Comparison of ENCODE assay signal across 31 mouse cellular contexts in genomic region chr5:53957348-53957747, GRCm38 (mm10). TPM values are rescaled to one million over a fixed set of nuclear protein-coding genes. Genes with fewer than 3 reads are reported as not detected.
A peak's percentile ranks its signal among the peaks of the same experiment; 100 is the strongest.
DNase-seq lines count a peak whose midpoint lies in the region; ATAC-seq and TF ChIP-seq lines count a peak whose summit lies in the region.
"Had no signal": no experiment of that assay in that cellular context is flagged by ENCODE, and none has a peak within 500 bp of the region (broad histone marks: within the 10 kb centered on the region; RNA-seq: fewer than 3 reads in every experiment).

No protein-coding gene starts in this region.

- 21% methylated on average over 6 of the region's 6 CpGs for WGBS in kidney, embryonic 14.5 days
- 57% methylated on average over 6 of the region's 6 CpGs for WGBS in limb, embryonic 13.5 days
- 58% methylated on average over 6 of the region's 6 CpGs for WGBS in limb, embryonic 10.5 days
- 39% methylated on average over 6 of the region's 6 CpGs for WGBS in liver, embryonic 13.5 days (ENCODE audit: insufficient replicate concordance)
- WGBS in liver, postnatal 0 days (ENCODE audit: insufficient replicate concordance): 37% methylated on average over 6 of the region's 6 CpGs
- 78% methylated on average over 6 of the region's 6 CpGs for whole genome bisulfite sequencing in cerebellum, adult 2 months
- WGBS in forebrain, embryonic 11.5 days: 84% methylated on average over 6 of the region's 6 CpGs

- H3K4me1 ChIP-seq in kidney, embryonic 14.5 days (ENCODE audit: control insufficient read depth, insufficient read depth, low read length): peaks cover 23% of the 10 kb centered on the region
- H3K4me1 ChIP-seq in limb, embryonic 13.5 days: peaks cover 17% of the 10 kb centered on the region
- H3K4me1 ChIP-seq in limb, embryonic 10.5 days: no peaks in the 10 kb centered on the region
- H3K4me1 ChIP-seq in liver, embryonic 13.5 days (replicated peaks): peaks cover 7% of the 10 kb centered on the region
- H3K4me1 ChIP-seq in liver, postnatal 0 days (ENCODE audit: insufficient read depth): peaks cover 15% of the 10 kb centered on the region
- no peaks in the 10 kb centered on the region for H3K4me1 ChIP-seq in cerebellum, adult 2 months (ENCODE audit: control insufficient read depth, insufficient read depth, low read length)
- no peaks in the 10 kb centered on the region for H3K4me1 ChIP-seq in forebrain, embryonic 11.5 days (replicated peaks; ENCODE audit: control insufficient read depth, insufficient read depth, low read length)
- H3K4me1 ChIP-seq: neural tube, embryonic 15.5 days had no signal

- H3K9me3 ChIP-seq in kidney, embryonic 14.5 days (ENCODE audit: control insufficient read depth, low read length): no peaks in the 10 kb centered on the region
- no peaks in the 10 kb centered on the region for H3K9me3 ChIP-seq in limb, embryonic 13.5 days
- H3K9me3 ChIP-seq in limb, embryonic 10.5 days (replicated peaks): no peaks in the 10 kb centered on the region
- H3K9me3 ChIP-seq in liver, embryonic 13.5 days (replicated peaks): no peaks in the 10 kb centered on the region
- no peaks in the 10 kb centered on the region for H3K9me3 ChIP-seq in liver, postnatal 0 days (ENCODE audit: low read length)
- no peaks in the 10 kb centered on the region for H3K9me3 ChIP-seq in forebrain, embryonic 11.5 days (ENCODE audit: control insufficient read depth, low read length)
- H3K9me3 ChIP-seq: embryonic facial prominence, embryonic 10.5 days; embryonic facial prominence, embryonic 15.5 days; forebrain, embryonic 13.5 days; hindbrain, embryonic 12.5 days; intestine, embryonic 15.5 days; neural tube, embryonic 15.5 days; stomach, embryonic 15.5 days had no signal

- peak overlapping the region; percentile 19; the same call in 1 of the 2 replicates for H3K4me2 ChIP-seq in kidney, embryonic 14.5 days (replicated peaks; ENCODE audit: low read depth, low read length)
- H3K4me2 ChIP-seq in limb, embryonic 13.5 days (replicated peaks): peak overlapping the region; percentile 30; the same call in 1 of the 2 replicates
- no peak overlapping the region for H3K4me2 ChIP-seq in liver, embryonic 13.5 days
- H3K4me2 ChIP-seq in liver, postnatal 0 days (ENCODE audit: low read depth, low read length): peak overlapping the region; percentile 35
- no peak overlapping the region for H3K4me2 ChIP-seq in forebrain, embryonic 11.5 days (ENCODE audit: low read depth, low read length, severe bottlenecking)
- H3K4me2 ChIP-seq: embryonic facial prominence, embryonic 15.5 days; forebrain, embryonic 13.5 days; hindbrain, embryonic 12.5 days; intestine, embryonic 15.5 days; neural tube, embryonic 15.5 days; stomach, embryonic 15.5 days had no signal

- ATAC-seq in kidney, embryonic 14.5 days (ENCODE audit: low FRiP score, low TSS enrichment): peak; percentile 78
- no peak for ATAC-seq in limb, embryonic 13.5 days (ENCODE audit: low FRiP score, low read depth)
- ATAC-seq in liver, embryonic 13.5 days (ENCODE audit: low read depth): peak; percentile 50
- ATAC-seq in liver, postnatal 0 days: peak; percentile 86
- ATAC-seq in forebrain, embryonic 11.5 days (replicated peaks; ENCODE audit: low FRiP score): no peak
- ATAC-seq: forebrain, embryonic 13.5 days; intestine, embryonic 15.5 days had no signal

- no peak for TF ChIP-seq POLR2A in cerebellum, adult 2 months (IDR thresholded peaks at IDR 0.05; ENCODE audit: borderline replicate concordance, insufficient read depth, low read length)

- no peak for TF ChIP-seq EP300 in liver, postnatal 0 days (IDR thresholded peaks at IDR 0.05; ENCODE audit: low read depth)

- TF ChIP-seq CTCF in liver, postnatal 0 days (IDR thresholded peaks at IDR 0.05; ENCODE audit: low read depth): no peak
- TF ChIP-seq CTCF in cerebellum, adult 2 months (IDR thresholded peaks at IDR 0.05; ENCODE audit: borderline replicate concordance, insufficient read depth, low read depth, low read length): no peak

- H3K27ac ChIP-seq in kidney, embryonic 14.5 days (ENCODE audit: low read depth, low read length): peak overlapping the region; percentile 67
- H3K27ac ChIP-seq in limb, embryonic 13.5 days: no peak overlapping the region
- H3K27ac ChIP-seq in limb, embryonic 10.5 days: no peak overlapping the region
- peak overlapping the region; percentile 53; the same call in 1 of the 2 replicates for H3K27ac ChIP-seq in liver, embryonic 13.5 days
- H3K27ac ChIP-seq in liver, postnatal 0 days (ENCODE audit: low read depth): peak overlapping the region; percentile 87
- H3K27ac ChIP-seq in cerebellum, adult 2 months (ENCODE audit: insufficient read depth, low read length): no peak overlapping the region
- no peak overlapping the region for H3K27ac ChIP-seq in forebrain, embryonic 11.5 days (ENCODE audit: low read depth, low read length)
- H3K27ac ChIP-seq: embryonic facial prominence, embryonic 10.5 days; embryonic facial prominence, embryonic 15.5 days; forebrain, embryonic 13.5 days; hindbrain, embryonic 12.5 days; hindbrain, postnatal 0 days; intestine, embryonic 15.5 days; macrophage; neural tube, embryonic 15.5 days; stomach, embryonic 15.5 days had no signal

- H3K4me3 ChIP-seq in kidney, embryonic 14.5 days (ENCODE audit: low read length): no peak overlapping the region
- H3K4me3 ChIP-seq in limb, embryonic 13.5 days: no peak overlapping the region
- no peak overlapping the region for H3K4me3 ChIP-seq in limb, embryonic 10.5 days
- H3K4me3 ChIP-seq in liver, embryonic 13.5 days (replicated peaks): no peak overlapping the region
- no peak overlapping the region for H3K4me3 ChIP-seq in liver, postnatal 0 days (ENCODE audit: low read depth, low read length)
- no peak overlapping the region for H3K4me3 ChIP-seq in cerebellum, adult 2 months (replicated peaks; ENCODE audit: insufficient read depth, low read depth, low read length)
- no peak overlapping the region for H3K4me3 ChIP-seq in forebrain, embryonic 11.5 days (ENCODE audit: low read depth, low read length)
- H3K4me3 ChIP-seq: embryonic facial prominence, embryonic 10.5 days; embryonic facial prominence, embryonic 15.5 days; forebrain, embryonic 13.5 days; hindbrain, embryonic 12.5 days; intestine, embryonic 15.5 days; neural tube, embryonic 15.5 days; stomach, embryonic 15.5 days had no signal

- no peaks in the 10 kb centered on the region for H3K36me3 ChIP-seq in kidney, embryonic 14.5 days (ENCODE audit: control insufficient read depth, insufficient read depth, low read length)
- H3K36me3 ChIP-seq in limb, embryonic 13.5 days: no peaks in the 10 kb centered on the region
- H3K36me3 ChIP-seq in limb, embryonic 10.5 days: no peaks in the 10 kb centered on the region
- H3K36me3 ChIP-seq in liver, embryonic 13.5 days: no peaks in the 10 kb centered on the region
- no peaks in the 10 kb centered on the region for H3K36me3 ChIP-seq in liver, postnatal 0 days (replicated peaks; ENCODE audit: insufficient read depth, low read length)
- H3K36me3 ChIP-seq in forebrain, embryonic 11.5 days (ENCODE audit: control insufficient read depth, insufficient read depth, low read length): no peaks in the 10 kb centered on the region
- H3K36me3 ChIP-seq: embryonic facial prominence, embryonic 10.5 days; embryonic facial prominence, embryonic 15.5 days; hindbrain, embryonic 12.5 days; intestine, embryonic 15.5 days; neural tube, embryonic 15.5 days; stomach, embryonic 15.5 days had no signal

- no peak overlapping the region for H3K9ac ChIP-seq in kidney, embryonic 14.5 days (ENCODE audit: low read depth, low read length)
- no peak overlapping the region for H3K9ac ChIP-seq in limb, embryonic 13.5 days
- no peak overlapping the region for H3K9ac ChIP-seq in liver, embryonic 13.5 days
- no peak overlapping the region for H3K9ac ChIP-seq in liver, postnatal 0 days (replicated peaks)
- no peak overlapping the region for H3K9ac ChIP-seq in forebrain, embryonic 11.5 days (ENCODE audit: low read length)
- H3K9ac ChIP-seq: embryonic facial prominence, embryonic 15.5 days; forebrain, embryonic 13.5 days; hindbrain, embryonic 12.5 days; intestine, embryonic 15.5 days; neural tube, embryonic 15.5 days; stomach, embryonic 15.5 days had no signal

- DNase-seq in kidney, postnatal 25 days: no peak
- no peak for DNase-seq in limb, embryonic 10.5 days (ENCODE audit: low spot score)
- DNase-seq in liver, embryonic 13.5 days: no peak
- no peak for DNase-seq in liver, postnatal 0 days
- no peak for DNase-seq in cerebellum, adult 2 months
- DNase-seq in forebrain, embryonic 11.5 days (ENCODE audit: low spot score): no peak
- DNase-seq: adrenal gland, postnatal 25 days; B cell, adult 2 months; cerebellum, adult 18-20 months; cerebellum, postnatal 14 days; gastrocnemius, postnatal 10 days; heart, postnatal 14 days; layer of hippocampus, postnatal 36 days; left cerebral cortex, postnatal 4 days; lung, adult 18-20 months; lung, postnatal 10 days; midbrain, embryonic 14.5 days; retina, postnatal 1 day; right cerebral cortex, postnatal 14 days; thymus, postnatal 14 days had no signal

- H3K27me3 ChIP-seq in kidney, embryonic 14.5 days (ENCODE audit: control insufficient read depth, insufficient read depth, low read length): no peaks in the 10 kb centered on the region
- H3K27me3 ChIP-seq in limb, embryonic 13.5 days: no peaks in the 10 kb centered on the region; the same call in 1 of the 2 replicates
- H3K27me3 ChIP-seq in limb, embryonic 10.5 days (ENCODE audit: low read depth, poor library complexity, severe bottlenecking): no peaks in the 10 kb centered on the region
- no peaks in the 10 kb centered on the region for H3K27me3 ChIP-seq in liver, embryonic 13.5 days
- no peaks in the 10 kb centered on the region for H3K27me3 ChIP-seq in liver, postnatal 0 days (ENCODE audit: insufficient read depth, low read length)
- H3K27me3 ChIP-seq in cerebellum, adult 2 months (ENCODE audit: control insufficient read depth, insufficient read depth, low read length): no peaks in the 10 kb centered on the region
- H3K27me3 ChIP-seq in forebrain, embryonic 11.5 days (ENCODE audit: control insufficient read depth, insufficient read depth, low read length): no peaks in the 10 kb centered on the region
- H3K27me3 ChIP-seq: embryonic facial prominence, embryonic 15.5 days; forebrain, embryonic 13.5 days; hindbrain, embryonic 12.5 days; intestine, embryonic 15.5 days; neural tube, embryonic 15.5 days; stomach, embryonic 15.5 days had no signal

RNA-seq across cellular contexts. Expression of gene Stim2, which starts 41.0 kb away (rescaled TPM):
- 16.5 and 26.0 TPM in 2 replicates for polyA plus RNA-seq in kidney, embryonic 14.5 days (2014; fragmentation: Nextera tagmentation; extraction: Ambion mirVana)
- polyA plus RNA-seq in limb, embryonic 13.5 days (2015; fragmentation: Nextera tagmentation; extraction: Ambion mirVana): 13.5 and 15.6 TPM in 2 replicates
- polyA plus RNA-seq in limb, embryonic 10.5 days (2016; fragmentation: Nextera tagmentation; extraction: Ambion mirVana): 11.5 and 14.1 TPM in 2 replicates
- polyA plus RNA-seq in liver, embryonic 13.5 days (2015; fragmentation: Nextera tagmentation; extraction: Ambion mirVana): 4.8 and 5.6 TPM in 2 replicates
- 5.4 and 6.3 TPM in 2 replicates for polyA plus RNA-seq in liver, postnatal 0 days (2015; fragmentation: Nextera tagmentation; extraction: Ambion mirVana)
- polyA plus RNA-seq in cerebellum, adult 2 months (2012; rRNA removed): 28.2 TPM in 2 replicates
- 21.1 and 25.4 TPM in 2 replicates for polyA plus RNA-seq in forebrain, embryonic 11.5 days (2014; fragmentation: Nextera tagmentation; extraction: Ambion mirVana)

Comparison
In these comparisons a context has a peak if more than half of its experiments do, and no peak if none do; other contexts are left out.
1. H3K4me2 ChIP-seq: peak in kidney, embryonic 14.5 days (single experiment), limb, embryonic 13.5 days (single experiment) and liver, postnatal 0 days (single experiment); none in liver, embryonic 13.5 days (single experiment) and forebrain, embryonic 11.5 days (single experiment).
2. ATAC-seq: peak in kidney, embryonic 14.5 days (single experiment), liver, embryonic 13.5 days (single experiment) and liver, postnatal 0 days (single experiment); none in limb, embryonic 13.5 days (single experiment) and forebrain, embryonic 11.5 days (single experiment).
3. H3K27ac ChIP-seq: peak in kidney, embryonic 14.5 days (single experiment), liver, embryonic 13.5 days (single experiment) and liver, postnatal 0 days (single experiment); none in limb, embryonic 13.5 days (single experiment), limb, embryonic 10.5 days (single experiment), cerebellum, adult 2 months (single experiment) and forebrain, embryonic 11.5 days (single experiment).